Mouse (Mus musculus) fibroblast of lung, adult 2 months (primary cell): ENCODE data around the gene Tcf12.

Experiments used
- DNase-seq: peaks from one replicate; pipeline ENCODE4 v3.0.0-alpha.2; 2011; ENCODE audit warnings: low read depth

Gene Tcf12

DNA sequence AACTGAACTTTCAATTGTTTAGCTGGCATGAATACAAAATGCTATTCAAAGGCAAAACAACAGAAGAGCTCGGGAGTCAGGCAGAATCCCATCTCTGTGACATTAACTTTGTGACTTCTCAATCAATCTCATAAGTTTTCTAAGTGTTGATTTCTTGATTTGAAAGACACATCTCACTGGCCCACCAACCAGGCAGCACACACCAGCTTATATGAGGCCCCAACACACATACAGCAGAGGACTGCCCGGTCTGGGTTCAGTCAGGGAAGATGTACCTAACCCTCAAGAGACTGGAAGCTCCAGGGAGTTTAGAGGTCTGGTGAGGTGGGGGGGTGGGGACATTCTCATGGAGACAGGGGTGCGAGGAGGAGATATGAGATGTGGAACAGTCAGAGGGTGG, 132.8 kb downstream of the Tcf12 start:
- no peak for DNase-seq

DNA sequence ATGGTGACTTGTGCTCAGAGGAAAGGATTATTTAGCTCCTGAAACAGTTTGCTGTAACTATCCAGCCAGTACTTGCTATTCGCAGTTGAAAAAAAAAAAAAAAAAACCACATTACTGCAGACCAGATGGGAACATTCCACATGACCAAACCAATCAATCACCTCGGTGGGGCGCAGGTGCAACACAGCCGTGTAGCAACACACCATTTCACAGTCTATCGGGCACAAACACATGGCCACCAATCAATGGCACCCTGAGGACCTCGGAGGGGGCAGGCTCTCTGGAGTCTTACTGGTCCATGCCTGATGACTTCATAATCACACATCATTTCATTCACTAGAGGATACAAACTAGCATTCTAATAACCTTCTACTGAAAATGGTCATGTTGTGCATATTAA, 135.6 kb downstream of the Tcf12 start:
- peak; percentile 54 for DNase-seq

DNA sequence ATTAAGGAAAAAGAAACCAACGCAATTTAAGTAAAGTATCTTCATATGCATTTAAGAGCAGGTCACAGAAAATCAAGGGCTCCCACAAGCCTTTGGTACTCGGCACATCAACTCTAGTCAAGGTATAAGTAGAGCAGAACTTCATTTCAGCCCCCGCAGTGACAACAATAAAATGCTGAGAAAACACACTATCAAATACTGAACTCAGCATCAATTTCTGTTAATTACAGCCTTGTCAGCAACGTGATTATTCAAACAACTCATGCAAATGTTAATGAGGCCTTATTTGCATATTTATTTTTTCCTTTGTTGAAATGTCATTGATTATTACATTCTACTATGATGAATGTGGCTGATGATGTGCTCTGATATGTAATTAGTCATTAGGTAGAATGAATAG, 136.5 kb downstream of the Tcf12 start:
- DNase-seq, result no peak

DNA sequence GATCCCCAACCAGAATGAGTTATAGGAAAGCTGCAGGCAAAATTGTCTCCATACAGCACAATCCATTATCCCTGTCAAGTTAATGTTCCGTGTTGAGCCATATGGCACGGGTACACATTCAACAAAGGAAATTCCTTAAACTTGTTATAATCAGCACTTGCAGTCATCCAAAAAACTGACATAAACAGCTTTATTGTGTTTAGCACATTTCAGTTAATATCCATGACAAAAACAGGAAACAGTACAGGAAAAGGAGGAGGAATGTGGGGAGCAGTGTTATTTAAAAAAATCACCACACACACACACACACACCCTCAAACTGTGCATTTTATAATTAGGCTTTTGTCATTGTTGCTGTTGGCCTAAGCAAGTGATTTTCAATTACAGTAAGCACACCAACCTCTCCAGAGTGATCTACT, 137.1 kb downstream of the Tcf12 start:
- no peak for DNase-seq

DNA sequence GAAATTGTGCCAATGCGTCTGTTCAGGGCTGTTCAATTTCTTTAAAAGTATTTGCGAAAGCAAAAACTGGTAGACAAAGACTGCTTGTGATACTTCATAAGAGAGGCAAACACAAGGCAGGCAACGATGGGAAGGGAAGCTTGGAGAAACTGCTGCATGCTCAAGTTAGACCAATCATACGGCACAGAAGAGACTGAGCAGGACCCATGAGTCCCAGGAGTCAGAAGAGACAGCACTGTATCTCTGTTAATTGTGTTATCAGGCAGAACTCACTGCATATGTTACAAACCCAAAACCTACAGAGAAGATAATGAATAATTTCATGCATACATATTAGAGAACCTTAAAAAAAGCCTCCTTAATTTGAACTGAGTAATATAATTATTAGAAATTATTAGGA, 147.6 kb downstream of the Tcf12 start:
- DNase-seq, result no peak

DNA sequence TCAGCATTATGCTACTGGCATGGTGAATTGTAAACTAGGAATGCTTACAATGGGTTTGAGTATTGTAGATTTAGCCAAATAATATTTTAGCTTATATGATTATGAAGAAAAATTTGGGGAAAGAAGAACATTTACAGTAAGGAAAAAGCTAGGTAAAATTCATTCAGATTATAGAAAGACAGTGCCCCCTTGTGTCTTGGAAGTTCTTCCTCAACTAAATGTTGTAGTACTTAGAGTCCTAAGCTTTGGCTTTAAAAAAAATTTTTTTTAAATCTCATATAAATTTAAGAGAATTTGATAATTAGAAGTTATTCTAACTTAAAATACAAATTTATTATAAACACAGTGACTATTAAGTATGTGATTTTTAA, 151.7 kb downstream of the Tcf12 start:
- DNase-seq, result peak; percentile 10

DNA sequence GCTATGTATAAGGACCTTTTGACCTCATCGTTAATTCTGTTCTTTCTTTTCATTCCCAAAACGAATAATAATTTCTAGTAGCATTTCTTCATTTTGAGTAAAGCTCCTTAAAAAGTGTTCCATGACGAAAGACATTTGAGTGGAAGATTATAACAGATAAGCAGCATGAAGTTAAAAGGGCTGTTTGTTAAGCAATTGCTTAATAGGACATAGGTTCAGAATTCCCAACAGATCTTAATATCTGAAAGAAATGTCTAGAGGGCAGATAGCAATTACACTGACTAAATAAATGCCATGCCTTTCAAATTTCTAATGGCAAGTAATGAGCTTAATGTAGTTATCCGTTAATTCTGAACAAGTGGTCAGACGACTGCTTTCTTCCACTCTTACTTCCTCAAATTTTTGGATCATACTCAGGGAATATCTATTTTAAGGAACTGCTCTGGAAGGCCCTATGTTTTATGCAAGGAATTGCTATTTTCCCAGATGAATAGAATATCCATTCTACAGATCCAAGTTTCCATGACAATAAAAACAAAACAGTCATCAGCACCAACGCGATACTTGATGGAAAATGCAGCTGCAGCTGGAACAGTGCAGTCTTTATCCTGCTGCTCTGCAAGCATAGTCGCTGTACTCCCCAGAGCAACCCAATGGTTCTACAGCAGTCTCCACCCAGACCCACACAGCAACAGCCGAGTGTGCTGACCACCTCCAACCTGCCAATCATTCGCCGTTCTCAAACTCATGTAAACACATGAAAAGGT, 152.2 kb downstream of the Tcf12 start:
- peak; percentile 32 for DNase-seq

DNA sequence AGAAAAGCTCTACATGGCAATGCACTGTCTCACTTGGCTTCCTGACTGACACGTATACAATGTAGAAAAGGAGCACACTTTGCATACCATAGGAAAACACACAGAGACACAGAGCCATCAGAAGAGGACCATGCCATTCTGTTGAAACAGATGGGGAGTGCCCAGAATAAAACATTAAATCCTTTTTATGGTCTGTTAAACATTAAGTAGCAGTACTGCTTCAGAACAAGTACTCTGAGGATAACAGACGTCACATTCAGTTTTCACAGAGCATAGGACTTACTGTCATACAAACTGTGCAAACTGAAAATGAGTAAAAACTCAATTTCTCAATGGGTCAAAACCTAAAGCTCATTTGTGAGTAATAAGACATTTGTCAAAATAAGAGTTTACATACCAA, 158.5 kb downstream of the Tcf12 start:
- no peak for DNase-seq

DNA sequence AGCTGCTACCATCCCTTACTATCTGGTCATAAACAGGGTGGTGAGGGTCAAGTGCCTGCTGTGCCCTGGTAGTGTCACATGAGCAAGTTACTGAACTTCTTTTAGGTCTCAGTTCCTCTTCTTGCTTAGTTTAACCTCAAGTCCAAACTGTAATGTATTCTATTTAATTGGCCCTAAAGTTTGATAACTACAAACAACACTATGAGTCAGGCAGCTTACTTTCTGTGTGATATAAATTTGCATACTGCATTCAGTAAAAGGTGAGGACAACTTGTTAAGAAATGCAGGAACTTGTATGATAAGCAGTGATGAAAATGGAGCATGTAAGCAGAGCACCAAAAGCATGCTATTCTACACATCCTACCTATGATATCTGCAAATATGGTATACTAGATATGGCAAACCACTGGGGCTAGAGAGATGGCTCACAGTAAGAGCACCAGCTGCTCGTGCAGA, 159.0 kb downstream of the Tcf12 start:
- no peak for DNase-seq

DNA sequence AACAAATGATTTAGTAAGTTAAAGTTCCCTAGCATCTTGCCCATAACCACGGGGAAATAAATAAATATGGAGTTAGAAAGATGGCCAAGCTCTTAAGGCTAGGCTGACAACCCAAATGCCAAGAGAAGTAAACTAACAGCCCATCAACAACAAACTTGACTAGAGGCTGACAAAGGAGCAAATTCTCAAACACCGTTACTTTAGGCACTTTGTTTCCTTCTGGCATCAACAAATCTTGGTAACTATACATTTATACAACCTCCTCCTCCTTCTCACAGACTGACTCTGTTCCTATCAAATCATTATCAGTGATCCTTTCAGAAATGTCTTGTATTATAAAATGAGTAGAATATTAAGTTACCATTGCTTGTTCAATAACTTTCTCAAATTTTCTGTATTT, 159.7 kb downstream of the Tcf12 start:
- no peak for DNase-seq

DNA sequence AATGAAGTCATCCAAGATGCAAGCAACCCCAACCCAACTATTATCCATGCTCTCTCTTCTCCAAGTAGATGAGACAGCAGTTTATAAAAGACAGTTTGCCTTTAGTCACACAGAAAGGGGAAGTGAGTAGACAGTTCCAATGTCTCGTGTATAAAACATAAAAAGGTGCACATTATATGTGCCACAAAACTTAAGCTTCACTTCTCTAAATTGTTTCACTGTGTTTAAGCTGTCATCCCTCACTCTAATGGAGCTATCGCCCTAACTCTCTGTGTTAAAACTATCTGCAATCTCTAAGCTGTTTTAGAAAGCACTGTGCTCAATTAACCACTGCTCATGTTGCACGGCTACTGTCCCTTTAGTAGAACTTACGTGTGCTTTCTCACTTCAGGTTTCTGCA, 160.3 kb downstream of the Tcf12 start:
- DNase-seq, result no peak

DNA sequence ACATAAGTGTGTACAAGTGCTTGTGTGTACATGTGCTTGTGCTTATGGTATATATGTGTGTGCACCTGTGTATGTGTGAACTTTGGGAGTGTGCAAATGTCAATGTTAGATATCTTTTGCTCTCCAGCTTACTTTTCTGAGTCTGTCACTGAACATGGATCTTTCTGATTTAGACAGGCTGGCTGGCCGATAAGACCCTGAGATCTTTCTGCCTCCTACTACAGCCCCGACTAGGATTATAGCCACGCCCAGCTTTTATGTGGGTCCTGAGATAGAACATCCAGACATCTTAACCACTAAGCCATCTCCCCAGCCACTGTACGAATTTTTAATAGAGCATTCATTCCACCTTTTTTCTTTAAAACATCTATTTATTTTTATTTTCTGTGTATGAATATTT, 166.9 kb downstream of the Tcf12 start:
- no peak for DNase-seq

DNA sequence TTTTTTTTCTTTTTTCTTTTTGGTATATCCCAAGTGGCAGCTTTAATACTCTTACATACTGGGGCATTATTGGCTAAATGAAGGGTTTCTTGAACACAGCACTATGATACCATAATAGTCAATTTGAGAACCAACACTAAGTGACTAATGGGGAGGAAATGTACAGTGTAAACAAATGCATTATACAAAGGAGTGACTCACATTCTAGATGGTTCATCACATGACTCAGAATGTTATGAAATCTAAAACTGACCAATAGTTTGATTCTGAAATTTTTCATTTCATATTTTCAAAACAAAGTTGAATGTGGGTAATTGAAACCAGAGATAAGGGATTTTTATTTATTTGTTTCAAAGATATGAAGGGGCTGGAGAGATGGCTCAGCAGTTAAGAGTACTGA, 169.2 kb downstream of the Tcf12 start:
- DNase-seq, result peak; percentile 15

DNA sequence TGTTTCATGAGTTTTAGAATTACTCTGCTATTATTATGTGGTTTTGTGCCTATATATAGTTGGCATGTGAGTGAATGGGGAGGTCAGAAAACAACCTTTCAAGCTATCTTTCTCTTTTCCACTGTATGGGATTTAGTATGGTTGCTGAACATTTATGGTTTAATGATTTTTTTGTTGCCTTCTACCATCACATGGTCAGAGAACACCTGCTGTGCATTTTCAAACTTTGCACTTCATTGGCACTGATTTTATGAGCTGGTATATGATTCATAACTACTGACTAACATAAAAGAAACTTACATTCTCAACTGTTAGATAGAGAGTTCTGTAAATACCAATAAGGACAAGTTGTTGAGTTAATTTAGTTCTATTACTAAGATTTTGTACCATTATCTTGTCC, 171.7 kb downstream of the Tcf12 start:
- DNase-seq, result no peak

DNA sequence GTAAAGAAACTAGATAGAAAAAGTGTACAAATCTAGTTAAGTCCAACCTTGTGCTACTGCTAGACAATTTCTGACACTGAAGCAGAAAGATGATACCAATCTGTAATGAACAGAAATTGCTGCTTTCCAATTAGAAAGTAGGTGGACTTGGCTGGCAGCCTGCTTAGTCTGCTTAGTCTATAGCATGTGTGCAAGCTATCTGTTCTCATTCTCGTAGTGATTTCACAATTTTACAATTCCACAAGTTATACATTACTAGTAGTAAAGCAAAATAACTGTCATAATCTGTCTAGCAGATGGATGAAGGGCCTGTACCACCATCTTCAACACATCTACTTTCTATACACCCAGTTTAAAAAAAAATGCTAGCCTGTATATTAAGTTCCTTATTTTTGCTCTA, 175.5 kb downstream of the Tcf12 start:
- DNase-seq, result no peak

DNA sequence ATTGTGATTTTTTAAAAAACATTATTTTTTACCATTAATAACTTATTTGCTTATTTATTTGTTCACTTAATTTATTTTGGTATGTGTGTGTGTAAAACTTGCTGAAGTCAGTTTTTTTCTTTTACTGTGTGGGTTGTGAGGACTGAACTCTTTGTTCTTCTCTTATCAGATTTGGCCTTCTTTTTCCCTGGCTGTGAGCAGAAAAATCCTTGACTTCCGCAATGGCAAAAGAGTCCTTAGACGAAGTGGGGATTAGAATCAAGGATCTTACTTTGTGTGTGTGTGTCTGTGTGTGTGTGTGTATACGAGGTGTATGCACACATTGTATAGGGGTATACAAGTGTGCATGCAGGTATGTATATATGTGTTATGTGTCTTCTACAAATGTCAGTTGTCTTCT, 176.8 kb downstream of the Tcf12 start:
- no peak for DNase-seq

DNA sequence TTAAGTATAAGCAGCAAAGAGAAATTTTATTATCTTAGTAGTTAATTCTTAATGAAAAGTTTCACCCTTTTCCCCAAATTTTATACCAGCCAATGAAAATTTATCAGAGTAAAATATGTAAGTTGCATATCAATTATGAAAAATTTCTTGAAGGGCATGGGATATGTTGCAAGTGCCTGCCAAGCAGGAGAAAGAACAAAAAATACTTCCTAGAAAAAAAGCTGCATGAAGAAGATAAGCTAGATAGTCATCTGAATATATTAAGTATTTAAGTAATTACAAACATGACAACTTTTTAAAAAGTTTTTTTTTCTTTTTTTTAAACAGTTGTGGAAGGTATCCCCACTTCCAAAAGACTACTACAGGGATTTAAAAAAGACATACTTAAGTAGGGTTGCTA, 179.7 kb downstream of the Tcf12 start:
- no peak for DNase-seq

DNA sequence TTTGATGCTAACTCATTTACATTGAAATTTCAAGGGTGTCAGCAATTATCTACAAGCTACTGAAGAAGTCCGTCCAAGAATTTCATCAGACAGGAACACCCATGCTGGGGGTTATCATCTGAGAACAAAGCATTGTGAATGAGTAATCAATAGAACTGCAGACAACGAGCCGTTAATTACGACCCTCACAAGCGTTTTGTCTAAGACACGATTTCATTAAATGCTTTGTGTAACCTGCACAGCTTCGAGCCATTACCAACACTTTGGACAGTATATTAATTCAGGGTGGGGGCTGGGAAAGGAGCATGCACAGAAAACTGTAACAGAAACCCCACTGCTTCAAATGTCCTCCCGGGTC, 180.3 kb downstream of the Tcf12 start:
- DNase-seq, result no peak

DNA sequence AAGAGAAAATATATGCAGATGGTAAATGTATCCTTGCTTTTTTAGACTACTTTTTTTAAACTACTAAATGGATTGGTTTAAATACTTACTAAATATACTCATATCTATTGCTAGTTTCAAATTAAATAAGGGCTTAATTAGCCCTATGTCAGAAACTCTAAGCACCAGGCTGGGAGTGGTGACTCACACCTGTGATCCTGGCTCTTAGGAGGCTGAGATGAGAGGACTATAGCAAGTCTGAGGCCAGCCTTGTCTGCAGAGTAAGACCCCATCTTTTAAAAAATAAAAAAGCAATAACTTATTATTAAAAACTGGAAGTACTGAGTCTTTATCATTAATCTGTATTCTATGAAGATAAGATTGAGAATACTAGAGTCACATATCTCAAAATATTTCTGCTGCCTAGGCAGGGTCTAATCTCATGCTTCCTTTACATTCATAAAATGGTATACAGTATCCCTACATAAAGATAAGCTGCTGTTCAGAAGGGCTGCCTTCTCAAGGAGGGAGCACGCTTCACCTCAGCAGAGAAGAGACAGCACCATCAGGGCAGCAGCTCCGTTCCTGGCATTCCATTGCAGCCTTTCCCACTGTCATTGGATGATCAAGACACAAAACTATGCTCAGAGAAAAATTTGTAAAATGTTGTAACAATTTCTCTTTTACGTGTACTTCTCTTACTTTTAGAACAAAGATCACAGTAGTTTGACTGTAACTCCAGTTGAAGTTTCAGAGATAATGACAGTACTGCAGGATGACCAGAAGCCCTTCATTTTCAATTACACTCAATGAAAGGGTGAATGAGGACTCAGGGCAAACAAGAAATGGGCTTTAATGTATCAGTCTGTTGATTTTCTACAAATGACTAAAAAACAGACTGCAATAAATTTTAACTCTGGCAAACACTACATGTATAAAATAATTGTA, 181.0 kb downstream of the Tcf12 start:
- DNase-seq, result no peak

DNA sequence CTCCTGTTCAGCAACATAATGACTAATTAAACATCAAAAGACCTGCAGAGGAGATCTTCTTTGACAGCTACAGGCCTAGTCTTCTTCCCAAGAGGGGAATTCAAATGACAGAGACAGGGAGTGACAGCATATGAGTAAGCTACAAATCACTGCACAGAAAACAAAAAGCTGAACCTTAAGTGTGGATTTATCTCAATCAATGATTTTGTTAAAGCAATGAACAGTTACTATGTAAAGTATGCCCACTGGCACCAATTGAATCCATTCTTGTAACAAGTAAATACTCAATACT, 195.1 kb downstream of the Tcf12 start:
- DNase-seq, result no peak

DNA sequence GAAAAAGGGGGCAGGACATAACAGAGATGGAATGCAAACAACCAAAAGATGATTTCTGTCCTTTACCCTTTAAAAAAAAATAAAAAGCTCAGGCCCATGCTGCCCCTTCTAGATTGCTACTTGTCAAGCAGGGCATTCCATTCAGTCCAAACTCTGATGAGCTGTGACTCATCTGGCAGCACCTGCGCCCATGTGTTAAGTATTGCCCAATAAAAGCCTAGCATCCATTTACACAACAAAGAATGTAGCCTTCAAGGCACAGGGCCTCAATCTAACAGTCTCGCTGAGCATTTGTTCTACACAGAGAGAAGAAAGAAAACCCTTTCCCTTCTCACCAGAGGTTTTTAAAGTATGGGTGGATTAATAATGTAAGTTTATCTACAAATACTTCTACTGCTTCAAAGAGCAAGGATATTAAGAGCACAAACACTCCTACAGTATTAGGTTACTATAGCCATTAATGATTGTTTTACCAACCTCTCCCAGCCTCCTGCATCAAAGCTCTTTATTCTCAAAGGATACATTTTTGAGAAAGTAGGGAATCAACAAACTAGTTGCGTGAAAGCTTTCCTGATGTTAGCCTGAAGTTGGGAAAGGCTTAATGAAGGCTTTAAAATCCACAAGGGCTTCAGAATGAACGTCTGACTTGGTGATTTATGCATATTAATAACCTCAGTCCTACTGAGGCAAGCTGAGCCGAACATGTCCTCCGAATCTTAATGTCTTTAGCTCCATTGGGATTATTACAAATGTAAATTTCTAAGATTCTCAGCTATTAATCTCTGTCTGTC, 195.6 kb downstream of the Tcf12 start:
- peak; percentile 46 for DNase-seq

DNA sequence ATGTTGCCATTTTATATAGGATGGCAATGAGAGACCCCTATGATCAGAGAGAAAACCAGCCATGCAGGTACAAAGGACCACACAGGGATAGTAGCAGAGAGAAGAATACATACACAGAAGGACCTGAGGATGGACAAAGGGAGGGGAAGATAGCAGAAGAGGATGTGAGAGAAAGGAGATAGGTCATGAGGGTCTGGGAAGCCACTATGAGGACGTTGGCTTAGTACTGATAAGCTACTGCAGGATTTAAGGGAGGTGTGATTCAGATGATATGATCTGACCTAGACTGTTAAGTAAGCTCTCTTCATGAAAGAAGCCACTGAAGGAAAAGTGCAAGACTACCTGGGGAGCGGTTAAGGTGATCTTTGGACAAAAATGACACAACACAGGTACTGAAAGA, 205.1 kb downstream of the Tcf12 start:
- no peak for DNase-seq

DNA sequence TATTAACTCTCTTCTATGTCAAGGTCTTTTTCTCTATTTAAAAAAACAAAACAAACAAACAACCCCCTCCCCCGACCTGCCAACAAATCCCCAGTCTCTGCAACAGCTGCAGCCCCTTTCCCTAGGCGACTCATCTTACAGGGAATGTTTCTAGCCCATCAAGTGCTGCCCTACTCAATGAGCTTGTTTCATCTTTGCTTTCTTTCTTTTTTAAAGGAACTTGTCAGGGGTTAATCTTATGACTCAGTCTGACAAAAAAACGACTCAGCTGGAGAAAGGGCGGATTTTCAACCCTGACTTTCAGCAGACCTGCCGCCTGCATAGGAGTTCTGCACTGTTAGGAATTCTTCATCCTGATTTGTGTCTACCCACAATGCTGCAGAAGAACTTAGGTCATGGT, 212.8 kb downstream of the Tcf12 start:
- peak; percentile 41 for DNase-seq
